Mouse (Mus musculus) thymus, postnatal 0 days (tissue): ENCODE results near the gene Arv1. TPM values are rescaled to one million over a fixed set of nuclear protein-coding genes. Genes with fewer than 3 reads are reported as not detected.

ENCODE experiments used
- polyA plus RNA-seq: library from polyadenylated mRNA; unstranded; fragments of >200 nt; fragmentation: Nextera tagmentation; extraction: Ambion mirVana; gene quantifications from 2 replicates; pipeline ENCODE4 v1.2.1, GENCODE M21; 2015

The Arv1 gene
- polyA plus RNA-seq, 1 experiment from 2014 or later = 23.3 TPM

Other genes starting within 250 kb of the Arv1 start
- 35.6 and 40.5 TPM in 2 replicates for gene Cog2, start 201.4 kb upstream of the Arv1 start, polyA plus RNA-seq
- gene Agt, start 152.4 kb upstream of the Arv1 start, polyA plus RNA-seq = 2.1 and 2.7 TPM in 2 replicates
- 0.14 and 0.37 TPM in 2 replicates for gene Capn9, start 146.0 kb upstream of the Arv1 start, polyA plus RNA-seq
- 6.7 and 6.9 TPM in 2 replicates for gene 2310022B05Rik, start 58.8 kb upstream of the Arv1 start, polyA plus RNA-seq
- 50.8 and 54.3 TPM in 2 replicates for gene Ttc13, start 156 bp upstream of the Arv1 start, polyA plus RNA-seq
- 6.1 and 7.7 TPM in 2 replicates for gene Fam89a, start 29.7 kb downstream of the Arv1 start, polyA plus RNA-seq
- gene Trim67, start 71.0 kb downstream of the Arv1 start, polyA plus RNA-seq = not detected in 2 replicates
- 78.2 and 78.9 TPM in 2 replicates for gene Gnpat, start 140.9 kb downstream of the Arv1 start, polyA plus RNA-seq
- 39.1 and 42.3 TPM in 2 replicates for gene 2810004N23Rik, start 141.0 kb downstream of the Arv1 start, polyA plus RNA-seq
- 7.0 and 9.2 TPM in 2 replicates for gene Exoc8, start 175.6 kb downstream of the Arv1 start, polyA plus RNA-seq
- 11.0 and 13.5 TPM in 2 replicates for gene Sprtn, start 175.7 kb downstream of the Arv1 start, polyA plus RNA-seq
- 13.0 and 15.3 TPM in 2 replicates for gene Egln1, start 227.2 kb downstream of the Arv1 start, polyA plus RNA-seq